Mouse (Mus musculus): ENCODE results near the gene Olfr371.

The Olfr371 gene

DNA sequence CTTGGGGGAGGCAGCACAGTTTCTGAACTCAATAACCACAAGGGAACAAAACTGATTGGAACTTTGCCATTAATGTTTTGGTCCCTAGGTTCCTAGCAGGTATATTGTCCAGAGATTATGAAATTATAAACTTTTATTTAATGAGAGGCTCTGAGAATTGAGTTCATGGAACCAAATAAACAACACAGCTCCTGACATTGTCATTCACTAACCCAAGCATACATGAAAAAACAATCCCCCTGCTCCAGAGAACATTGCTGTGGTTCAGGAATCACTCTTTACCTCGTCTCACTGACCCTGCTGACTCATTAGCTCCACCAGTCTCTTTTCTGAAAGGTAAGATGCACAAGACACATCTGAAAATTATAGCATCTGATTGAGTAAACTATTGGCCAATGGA, at the start of gene Olfr371:
Gene Olfr371 (plus strand): TSS at position 301 of the 400 bp plus-strand sequence.
- no peak for DNase-seq (ENCODE audit: low read depth in 1 of 2, low spot score in 2 of 2)

- DNase-seq (ENCODE audit: low read depth in 1 of 2, low spot score in 2 of 2): no peak
Observed at GRCm38 (mm10) chr8:85192346-85192745, 33.4 kb upstream of the Olfr371 start.

DNA sequence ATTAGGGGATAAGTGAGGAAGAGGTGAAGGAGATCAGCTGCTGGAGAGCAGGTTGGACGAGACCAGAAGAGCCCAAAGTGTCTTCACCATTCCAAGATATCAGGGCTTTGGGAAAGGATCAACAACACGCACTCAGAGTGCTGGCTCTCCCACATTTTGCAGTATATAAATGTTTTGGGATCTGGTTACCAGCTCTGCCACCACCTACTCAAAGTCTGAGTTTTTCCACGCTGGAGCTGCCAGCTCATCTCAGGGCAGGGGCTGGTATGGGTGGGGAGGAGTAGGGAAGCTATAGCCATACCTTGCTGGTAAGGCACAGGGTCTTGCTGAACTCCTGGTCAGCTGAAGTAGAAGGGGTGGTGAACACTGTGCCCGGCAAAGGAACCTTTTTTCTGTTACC, 5.6 kb upstream of the Olfr371 start:
- no peak for DNase-seq (ENCODE audit: low read depth in 1 of 2, low spot score in 2 of 2)

DNA sequence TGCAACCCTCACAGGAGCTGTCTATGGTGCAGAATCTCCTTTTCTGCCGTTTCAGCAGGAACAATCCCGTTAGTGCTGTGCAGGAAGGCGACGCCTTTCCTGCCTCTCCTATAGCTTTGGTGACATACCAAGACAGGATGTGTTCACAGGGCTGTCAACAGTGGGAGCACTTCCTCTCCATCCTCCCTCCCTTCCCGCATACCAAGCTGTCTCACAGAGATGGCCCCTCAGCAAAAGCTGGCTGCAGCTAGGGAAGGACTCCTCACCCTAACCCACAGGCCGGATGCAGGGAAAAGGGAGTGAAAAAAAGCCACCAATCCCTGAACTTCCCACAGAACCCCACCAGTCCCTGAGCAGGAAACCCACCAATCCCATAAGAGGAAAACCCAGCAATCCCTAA, 4.8 kb upstream of the Olfr371 start:
- DNase-seq (ENCODE audit: low read depth in 1 of 2, low spot score in 2 of 2): no peak

DNA sequence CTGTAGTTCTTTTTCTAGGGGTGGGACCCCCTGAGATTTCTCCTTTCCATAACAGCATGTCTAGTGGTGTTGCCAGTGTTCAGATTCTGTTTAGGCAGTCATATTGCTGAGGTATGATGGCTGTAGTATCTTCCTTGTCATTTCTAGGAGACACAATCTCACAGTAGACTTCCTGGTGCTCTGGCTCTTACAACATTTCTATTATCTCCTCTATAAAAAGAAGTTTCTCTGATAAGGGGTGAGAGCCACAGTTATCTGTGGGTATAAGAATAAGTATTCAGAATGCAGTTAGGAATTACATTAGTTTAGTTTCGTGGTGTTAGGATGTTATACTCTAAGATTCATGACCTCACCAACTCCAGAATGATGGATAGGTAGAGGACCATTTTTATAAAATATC, 1.5 kb downstream of the Olfr371 start:
- DNase-seq (ENCODE audit: low read depth in 1 of 2, low spot score in 2 of 2): no peak

Data from monocyte, adult 2 months (primary cell).